Mouse (Mus musculus) MEL-GATA-1-ER (cell line): Measurements from ENCODE around the gene Mdp1.

Experiments
- DNase-seq: peaks from one replicate; pipeline ENCODE4 v3.0.0-alpha.2; 2012; ENCODE audit warnings: low read depth; ENCODE audit errors: extremely low read depth

The Mdp1 gene

DNA sequence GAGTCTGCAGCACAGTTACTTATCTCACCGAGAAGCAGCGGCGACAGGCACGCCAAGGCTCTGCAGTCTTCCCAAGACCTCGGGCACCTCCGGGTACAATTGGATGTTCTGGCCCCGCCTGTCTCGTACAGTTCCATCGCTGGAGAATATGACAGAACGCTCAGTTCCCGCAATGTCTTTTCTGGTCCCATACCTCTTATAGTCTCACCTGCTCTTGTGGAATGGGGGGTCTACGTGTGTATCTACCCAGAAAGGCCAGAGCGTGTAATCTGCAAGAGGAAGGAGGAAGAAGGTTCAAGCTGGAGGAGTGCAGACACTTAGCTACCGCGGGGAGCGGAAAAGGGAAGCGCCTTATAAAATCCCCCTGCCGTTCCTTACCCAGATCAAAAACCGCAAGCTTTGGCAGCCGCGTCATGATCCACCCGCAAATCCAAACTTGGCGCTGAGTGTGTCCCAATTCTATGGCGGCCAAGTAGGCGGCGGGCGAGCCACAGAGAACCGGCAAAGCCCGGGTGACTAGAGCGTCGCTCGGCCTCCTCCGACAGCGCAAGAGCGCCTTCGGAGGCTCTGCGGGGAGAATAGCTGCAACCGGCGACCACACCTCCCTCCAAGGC is at the start of gene Mdp1:
Mdp1 (minus strand) TSS at position 549 of the 614 bp plus-strand sequence.
- DNase-seq: peak; percentile 69

DNA sequence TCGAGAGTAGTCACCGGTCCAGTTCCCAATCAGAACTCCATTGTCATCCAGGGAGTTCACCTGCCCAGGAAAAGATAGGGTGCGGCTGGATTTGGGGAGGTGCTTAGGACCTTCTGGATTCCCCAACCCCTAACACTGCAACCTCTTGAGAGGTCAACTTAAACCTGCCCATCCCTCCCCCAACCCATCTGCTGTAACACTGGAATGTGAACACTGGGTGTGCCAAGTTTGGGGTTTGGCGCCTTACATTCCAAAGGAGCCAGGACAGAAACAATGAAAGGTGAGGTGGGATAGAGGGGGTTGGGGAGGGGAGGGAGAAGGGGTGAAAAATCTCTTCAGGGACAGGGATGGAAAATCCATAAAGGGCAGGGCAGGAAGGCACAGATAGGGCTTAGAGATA is 49.2 kb upstream of the Mdp1 start:
- DNase-seq: no peak

DNA sequence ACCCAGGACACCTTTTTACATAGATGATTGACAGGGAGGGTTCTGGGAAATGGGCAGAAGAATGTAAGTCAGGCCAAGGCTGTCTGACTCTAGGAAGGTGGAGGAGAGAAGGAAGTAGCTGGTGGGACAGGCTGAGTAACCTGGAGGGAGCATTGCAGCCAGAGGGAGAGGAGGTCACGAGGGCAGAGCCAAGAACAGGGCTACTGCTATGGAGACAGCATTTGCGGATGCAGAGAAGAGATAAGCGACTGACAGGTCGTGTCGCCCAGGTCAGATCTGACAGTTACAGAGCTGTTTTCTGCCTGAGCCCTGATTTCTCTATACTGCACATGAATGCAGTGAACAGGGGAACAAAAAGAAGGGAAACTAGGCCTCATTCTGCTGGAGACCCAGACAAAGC is 47.1 kb upstream of the Mdp1 start:
- DNase-seq: no peak

DNA sequence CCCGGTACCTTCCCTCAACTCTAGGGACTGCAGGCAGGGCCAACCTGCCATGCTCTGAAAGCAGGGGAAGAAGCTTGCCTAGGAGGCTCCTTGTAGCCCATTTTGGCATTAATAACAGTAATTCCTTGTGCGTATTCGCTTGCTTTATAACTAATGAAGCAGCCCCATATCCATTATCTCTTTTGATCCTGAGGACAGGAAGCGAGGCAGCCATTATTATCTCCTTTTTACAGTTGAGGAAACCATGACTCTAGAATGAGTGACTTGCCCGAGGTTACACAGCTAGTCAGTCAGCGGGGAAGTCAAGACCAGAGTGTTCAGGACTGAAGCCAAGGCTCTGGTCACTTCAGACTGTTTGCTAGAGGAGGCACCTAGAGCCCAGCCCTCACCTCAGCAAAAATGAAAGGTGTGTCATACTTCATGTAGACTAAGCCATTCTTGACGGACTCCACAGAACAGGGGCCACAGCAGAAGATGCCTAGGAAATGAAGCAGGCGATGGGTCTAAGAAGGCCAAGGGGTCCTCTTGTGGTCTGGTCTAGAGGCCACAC is 45.8 kb upstream of the Mdp1 start:
- DNase-seq: no peak

DNA sequence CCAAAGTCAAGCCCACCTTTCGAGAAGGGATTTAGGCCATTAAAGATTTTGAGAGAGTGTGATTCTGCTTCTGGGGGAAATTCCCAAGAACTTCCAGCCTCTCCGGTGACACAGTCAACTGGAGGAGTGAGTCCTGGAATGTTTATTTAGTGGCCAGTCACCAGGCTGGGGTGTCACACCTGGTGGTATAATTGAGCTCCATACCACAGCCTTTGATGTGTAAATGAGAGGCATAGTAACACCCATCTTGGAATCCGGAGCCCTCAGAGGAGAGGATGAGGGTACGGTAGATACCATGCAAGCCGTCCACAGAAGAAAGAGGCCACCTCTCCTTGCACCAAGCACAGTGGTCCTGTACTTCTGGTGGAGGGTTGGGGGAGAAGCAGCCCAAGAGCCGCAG is 42.5 kb upstream of the Mdp1 start:
- no peak for DNase-seq

DNA sequence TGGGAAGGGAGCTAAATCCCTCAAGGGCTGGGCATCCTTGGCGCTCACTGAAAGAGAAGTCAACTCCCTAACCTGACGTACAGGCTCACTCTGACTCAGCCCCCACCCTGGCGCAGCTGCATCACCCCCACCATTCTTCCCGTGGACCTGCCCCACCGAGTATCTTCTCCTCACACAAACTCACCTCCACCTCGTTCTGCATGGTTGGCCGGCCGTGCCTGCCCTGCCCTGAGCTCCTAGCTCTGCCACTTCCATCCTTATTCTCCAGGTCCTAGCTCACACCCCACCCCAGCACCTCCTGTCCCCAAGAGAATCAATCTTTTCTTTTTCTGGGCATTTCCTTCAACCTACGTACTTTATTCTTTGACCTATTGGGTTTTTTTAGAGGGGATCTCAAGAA is 40.8 kb upstream of the Mdp1 start:
- no peak for DNase-seq

DNA sequence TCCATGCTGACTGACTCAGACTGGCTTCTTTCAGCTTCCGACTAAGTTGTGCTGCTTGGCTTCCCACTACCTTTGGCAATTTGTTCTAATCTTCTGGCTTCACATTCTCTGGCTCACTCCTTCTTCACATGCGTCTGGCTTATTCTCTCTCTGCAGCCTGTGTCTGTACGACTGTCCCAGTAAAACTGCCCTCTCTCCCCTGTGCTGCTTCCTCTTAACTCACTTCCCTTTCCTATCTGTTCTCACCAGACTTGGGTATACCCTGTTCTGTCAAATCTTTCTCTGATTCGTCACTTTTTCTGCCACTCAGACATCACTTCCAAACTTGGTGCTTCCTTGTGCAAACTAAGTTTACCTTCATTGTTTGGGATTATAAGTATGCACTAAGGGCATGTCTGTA is 36.9 kb upstream of the Mdp1 start:
- DNase-seq: peak; percentile 85

DNA sequence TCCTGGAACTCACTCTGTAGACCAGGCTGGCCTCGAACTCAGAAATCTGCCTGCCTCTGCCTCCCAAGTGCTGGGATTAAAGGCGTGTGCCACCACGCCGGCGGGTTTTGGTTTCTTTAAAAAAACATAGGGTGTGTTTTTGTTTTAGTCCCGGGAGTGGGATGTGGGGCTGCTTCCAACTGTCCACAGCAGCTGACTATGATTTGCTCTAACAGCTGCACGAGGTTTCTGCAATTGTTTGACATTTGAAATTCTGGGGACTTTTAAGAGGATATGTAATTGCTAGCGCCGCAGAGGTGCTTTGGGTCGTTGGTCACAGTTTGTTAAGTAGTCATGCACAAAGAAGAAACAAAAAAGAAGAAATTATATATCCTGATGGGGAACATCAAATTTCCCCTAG is 29.1 kb upstream of the Mdp1 start:
- no peak for DNase-seq

DNA sequence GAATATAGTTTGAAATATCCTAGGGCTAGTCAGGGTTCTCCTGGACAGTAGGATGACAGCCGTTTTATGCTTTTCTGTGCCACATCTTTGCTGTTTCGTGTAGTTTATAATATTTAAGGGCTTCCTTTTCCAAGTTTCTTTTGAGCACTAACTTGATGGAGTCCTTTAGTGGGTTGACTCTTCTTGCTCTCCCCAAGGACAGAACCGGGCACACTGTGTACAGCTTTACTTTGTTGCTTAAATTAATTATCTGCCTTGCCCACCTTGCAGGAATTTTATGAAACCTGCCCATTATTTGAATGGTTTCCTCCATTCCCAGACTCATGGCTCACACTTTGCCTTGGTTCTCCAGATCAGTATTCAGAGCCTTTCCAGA is 21.8 kb upstream of the Mdp1 start:
- no peak for DNase-seq

DNA sequence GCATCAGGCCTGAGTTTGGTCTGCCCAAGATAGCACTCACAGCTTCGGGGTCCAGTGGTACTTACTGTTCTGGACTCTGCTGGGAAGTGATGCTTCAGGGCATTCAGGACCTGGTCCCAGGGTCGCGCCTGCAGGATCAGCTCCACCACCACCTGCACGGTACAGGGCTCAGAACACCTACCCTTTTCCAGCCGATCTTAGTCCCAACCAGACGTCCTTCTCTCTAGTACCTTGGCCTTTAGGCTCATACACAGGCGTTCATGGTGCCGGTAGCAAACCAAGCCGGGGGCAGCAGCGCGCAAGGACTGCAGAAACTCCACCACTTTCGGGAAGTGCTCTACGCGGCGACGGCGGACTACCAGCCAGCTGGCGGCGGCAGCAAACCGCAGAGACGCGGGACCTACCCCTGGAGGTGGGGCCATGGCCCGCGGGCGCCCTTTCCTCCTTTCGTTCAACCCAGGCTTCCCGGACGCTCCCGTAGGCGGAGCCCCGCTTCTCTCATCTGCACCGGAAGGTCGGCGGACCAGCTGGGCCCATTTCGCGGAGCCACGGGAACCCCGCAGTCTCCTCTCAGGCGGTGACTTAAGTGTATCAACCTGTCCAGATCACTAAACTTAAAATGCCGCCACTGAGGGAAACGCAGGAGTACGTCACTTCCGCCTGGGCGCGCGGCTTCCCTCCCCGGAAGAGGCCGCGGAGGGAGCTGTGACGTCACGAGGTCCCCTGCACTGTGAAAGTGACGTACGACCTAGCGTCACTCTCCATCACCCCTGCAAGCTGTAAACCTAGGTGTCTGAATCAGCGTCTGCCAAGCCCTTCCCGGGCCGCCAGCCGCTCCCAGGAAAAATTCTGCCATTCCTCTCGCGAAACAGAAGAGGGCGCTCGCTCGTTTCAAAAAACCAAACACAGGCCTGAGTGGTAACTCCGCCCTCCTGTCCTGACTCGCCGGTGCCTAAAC is 21.1 kb upstream of the Mdp1 start, which contains the start of gene Tinf2:
Tinf2 (minus strand) TSS at position 661 of the 958 bp plus-strand sequence.
- DNase-seq: peak; percentile 94

DNA sequence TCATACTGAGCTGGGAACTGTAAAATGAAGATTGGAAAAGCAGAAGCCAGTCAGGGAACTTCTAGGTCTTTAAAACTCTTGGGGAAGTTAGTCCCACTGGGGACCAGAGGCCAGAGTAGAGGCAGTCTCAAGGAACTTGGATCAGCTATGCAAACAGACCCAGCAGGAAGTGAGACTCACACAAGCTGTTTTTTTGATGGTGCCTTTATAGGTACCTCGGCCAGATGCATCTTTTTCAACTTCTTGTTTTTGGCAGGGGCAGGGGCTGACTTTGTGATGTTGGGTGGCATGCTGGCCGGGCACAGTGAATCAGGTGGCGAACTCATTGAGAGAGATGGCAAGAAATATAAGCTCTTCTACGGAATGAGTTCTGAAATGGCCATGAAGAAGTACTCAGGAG is 17.3 kb upstream of the Mdp1 start:
- DNase-seq: no peak

DNA sequence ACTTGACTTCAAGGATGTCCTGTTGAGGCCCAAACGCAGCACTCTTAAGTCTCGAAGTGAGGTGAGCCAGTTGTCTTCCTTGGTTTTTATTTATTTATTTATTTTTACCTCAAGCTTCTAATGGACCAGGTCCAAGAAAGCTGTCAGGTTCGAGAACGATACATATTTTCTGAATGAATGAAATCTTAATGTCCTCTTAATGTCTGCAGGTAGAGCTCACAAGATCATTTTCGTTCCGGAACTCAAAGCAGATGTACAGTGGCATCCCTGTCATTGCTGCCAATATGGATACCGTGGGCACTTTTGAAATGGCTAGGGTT is 12.4 kb upstream of the Mdp1 start:
- no peak for DNase-seq

DNA sequence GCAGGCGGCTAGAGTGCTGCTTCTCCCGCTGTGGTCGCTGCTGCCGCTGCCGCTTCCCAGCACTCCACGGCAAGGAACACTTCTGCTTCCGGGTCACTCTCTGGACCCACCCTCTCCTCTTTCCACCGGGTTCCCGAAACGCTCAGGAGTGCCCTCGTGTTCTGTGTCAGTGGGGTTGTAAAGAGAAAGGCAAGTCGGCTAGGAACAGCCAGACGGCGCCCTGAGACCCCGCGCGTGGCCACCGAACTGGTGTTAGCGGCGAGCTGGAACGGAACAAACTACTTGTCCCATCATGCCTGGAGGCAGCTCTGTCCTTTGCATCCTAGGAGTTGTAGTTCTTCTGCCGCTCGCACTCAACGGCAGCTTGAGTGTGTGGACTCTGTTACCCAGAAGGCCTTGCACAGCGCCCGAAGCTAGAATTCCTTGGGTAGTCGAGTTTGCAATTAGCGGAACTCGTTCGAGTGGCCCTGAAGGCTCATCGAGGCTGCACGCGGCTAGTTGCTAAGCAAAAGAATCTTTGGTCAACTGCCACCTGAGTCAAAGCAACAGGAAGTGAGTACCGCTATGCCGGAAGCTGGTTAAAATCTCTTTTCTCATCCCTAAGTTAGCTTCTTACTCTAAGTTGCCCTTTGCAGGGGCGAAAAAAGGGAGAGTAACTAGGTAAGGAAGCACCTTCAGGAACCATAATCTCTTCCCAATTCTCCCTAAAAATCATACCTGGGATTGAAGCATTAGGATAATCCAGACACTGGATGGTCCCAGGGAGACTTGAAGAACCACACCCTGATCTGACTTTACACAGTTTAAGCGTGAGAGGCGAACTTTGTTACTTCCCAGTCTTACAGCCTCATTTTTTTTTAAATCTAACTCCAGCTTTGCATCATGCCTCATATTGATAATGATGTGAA is 11.8 kb upstream of the Mdp1 start, which contains the start of the genes Gmpr2 and Nedd8:
Gmpr2 (plus strand) TSS at position 109 of the 908 bp plus-strand sequence.
Nedd8 (minus strand) TSS at position 292 of the 908 bp plus-strand sequence.
- peak; percentile 99 for DNase-seq

DNA sequence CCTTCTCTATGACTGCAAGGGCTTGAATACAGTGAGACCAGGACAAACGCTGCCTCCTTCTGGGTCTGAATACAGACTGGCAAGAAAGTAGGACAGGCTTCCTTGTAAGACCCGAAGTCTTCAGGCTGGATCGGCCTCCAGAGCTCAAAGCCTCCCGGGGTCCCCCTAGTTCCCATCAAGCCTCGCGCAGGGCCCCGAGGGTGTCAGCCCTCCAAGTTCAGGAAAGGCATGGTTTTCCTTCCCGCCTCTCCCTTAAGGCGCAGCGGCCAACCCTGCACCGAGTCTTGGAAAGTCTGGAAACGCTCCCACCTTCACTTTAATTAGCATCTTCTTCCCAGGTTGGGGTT is 11.2 kb upstream of the Mdp1 start:
- DNase-seq: no peak

DNA sequence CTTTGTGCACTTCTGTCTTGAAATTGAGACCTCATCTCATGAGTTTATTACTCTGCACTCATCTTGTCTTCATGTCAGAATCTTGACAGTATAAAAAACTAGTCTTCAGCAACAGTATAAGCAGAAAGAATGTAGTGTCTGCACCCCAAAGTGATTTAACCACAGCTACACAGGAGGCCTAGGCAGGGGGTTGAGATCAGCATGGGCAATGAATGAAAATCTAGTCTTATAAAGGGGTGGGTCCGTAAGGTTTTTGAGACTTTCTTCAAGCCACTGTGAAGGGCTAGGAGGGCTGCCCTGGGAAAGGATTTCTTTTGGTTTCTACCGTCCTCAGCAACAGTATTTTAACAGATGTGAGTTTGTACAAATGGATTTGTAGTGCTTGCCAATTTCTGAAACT is 328 bp upstream of the Mdp1 start:
- no peak for DNase-seq

DNA sequence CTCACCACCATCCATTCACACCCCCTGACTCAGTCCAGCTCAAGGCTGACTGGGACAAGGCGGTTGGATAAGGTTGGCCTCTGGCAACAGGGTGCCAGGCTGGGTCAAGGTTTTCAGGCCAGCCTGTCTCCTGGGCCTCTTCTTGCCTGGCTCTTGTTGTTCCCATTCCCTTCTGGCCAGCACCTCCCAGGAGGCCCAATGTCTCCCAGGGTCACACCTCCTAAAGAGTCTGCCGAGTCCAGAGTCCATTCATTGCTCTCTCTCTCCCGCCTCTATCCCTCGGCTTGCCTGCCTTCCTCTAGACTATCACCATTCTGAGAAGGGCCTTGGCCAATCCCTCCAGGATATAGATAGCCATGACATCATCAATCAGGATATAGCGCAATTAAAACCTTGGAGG is 2.3 kb downstream of the Mdp1 start:
- no peak for DNase-seq

DNA sequence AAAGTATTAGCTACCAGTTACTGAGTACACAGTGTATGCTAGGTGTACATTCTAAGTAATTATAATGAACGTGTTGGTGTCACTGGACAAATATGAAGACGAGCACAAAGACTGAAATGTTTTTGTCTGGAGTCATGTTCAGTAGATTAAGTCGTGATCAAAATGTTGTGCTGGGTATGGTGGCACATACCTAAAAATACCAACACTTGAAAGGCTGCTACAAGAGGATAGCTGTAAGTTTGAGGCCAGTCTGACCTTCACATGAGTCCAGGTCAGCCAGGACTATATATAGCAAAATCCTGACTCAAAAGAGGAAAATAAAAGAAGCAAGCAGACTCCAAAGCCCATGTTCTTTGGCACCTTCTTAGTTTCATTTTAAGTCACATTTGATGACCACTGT is 3.4 kb downstream of the Mdp1 start:
- DNase-seq: no peak

DNA sequence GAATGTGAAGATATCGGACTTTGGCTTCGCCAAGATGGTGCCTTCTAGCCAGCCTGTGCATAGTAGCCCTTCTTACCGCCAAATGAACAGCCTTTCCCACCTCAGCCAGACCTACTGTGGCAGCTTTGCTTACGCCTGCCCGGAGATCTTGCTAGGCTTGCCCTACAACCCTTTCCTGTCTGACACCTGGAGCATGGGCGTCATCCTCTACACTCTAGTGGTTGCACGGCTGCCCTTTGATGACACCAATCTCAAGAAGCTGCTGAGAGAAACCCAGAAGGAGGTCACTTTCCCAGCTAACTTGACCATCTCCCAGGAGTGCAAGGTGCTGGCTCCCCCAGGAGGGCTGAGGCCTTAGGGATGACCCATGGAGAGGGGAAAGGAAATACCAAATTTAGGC is 8.8 kb downstream of the Mdp1 start:
- DNase-seq: no peak

DNA sequence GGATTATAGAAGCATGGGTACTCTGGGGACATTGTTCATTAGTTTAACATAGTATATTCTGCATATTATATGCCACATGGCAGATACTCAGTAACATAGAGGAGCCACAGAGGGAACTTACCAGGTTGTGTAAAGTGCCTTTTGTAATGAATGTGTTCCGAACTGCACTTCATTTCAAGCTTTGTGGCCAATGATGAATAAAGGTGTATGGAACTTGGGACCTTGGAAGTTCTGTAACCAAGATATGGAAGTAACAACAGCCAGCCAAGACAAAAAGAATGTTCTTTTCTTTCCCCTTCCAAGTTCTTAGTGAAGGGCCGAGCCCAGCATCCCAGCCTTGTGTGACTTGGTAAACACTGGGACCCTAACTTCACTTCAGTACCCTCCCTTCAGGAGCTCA is 10.4 kb downstream of the Mdp1 start, which contains the start of gene Tssk4:
Tssk4 (plus strand) TSS at position 301 of the 400 bp plus-strand sequence.
- no peak for DNase-seq

DNA sequence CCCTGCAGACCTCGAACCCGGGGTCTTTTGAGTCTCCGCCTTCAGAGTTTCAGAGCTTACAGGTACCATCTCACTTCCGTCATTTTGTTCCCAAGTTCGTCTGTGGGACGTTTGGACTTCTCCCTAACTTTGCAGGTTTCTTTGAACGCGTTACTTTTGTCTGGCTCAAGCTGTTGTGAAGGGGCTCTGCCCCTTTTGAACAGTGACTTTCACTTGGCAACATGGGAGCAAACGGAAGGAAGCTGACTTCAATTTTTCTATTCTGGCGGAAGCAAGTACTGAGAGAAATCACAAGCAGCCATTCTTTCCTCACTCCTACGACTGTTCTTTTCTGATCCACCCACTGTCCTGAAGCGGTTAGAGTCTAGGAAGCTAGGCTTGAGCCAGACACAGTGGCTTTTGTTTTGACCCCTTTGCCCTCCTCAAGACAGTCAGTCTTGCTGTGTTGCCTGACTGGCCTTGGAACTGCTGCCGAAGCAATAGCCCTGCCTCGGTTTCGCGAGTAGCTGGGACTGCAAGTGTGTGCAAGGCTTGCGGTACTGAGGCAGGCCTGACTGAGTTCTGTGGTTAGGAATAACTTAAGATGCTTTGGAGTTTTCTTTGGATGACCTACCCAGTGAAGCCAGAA is 15.9 kb downstream of the Mdp1 start:
- DNase-seq: no peak
